Mouse (Mus musculus) effector memory CD4-positive, alpha-beta T cell, adult 5 months (primary cell): Measurements from ENCODE around the gene Eif3c. TPM values are rescaled to one million over a fixed set of nuclear protein-coding genes. Genes with fewer than 3 reads are reported as not detected.

Source experiments
- polyA plus RNA-seq: library from polyadenylated mRNA; unstranded; fragments of 100-300 nt; shearing (Covaris generic); gene quantifications from one replicate; pipeline ENCODE4 v1.2.1, GENCODE M21; 2017

Eif3c gene
- 142 TPM for polyA plus RNA-seq

DNA sequence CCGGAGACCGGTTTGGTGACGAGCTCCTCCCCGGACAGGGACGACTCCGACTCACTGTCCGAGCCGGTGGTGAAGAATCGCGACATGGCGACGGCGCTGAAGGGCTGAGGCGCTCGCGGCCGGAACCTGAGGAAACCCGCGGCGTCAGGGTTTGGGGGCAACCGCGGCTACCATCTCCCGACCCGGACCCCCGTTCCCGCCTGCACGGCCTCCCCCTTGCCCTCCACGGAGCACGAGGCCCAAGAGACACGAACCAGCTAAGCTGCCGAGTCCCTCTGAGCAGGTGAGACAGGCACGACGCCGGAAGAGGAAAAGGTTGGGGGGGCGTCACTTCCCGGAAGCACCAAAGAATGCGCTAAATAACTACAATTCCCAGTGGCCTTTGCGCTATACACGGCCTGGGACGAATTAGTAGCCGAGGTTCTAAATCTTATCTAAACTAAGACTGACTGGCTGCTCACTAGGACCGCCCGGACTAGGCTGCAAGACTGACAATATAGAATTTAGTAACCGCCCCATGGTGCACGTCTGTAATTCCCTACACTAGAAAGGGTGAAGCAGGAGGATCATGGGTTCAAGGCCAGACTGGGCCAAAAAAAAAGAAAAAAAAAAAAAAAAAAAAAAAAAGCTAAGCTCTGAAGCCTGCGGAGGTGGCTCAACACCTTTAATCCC, at the start of gene Eif3c:
Gene Eif3c (minus strand): TSS at position 318 of the 672 bp plus-strand sequence.

DNA sequence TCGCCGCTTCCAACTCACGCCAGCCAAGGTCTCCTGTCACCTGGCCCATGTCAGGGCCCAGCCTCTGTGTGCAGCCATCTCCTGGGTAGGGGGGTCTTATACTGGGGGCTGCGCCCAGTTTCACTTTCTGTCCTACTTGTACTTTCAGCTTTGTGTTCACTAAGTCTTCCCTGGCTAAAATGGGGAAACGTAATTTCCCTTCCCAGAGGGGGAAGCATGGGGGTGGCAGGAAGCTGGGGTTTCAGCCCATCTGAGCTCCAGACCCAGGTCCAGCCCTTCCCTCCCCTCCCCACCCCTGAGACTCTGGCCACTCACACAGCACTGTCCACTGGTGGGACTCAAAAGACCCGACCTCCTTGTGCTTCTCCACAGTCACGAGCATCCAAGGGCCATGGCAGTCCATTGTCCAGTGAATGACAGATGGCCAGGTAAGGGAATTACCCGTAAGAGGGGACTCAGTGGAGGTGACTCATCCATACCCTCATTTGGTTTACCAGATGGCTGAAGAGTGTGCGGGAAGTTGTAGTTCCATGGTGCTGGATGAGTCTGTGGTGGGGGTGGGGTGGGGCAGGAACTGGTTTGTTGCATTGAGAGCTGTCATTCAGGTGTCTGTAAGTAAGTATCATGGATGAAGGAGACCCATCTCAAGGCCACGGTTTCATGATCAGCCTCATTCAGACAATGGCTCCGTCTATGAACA, 28.8 kb upstream of the Eif3c start, which contains the start of gene Il27:
Gene Il27 (minus strand): TSS at position 80 of the 700 bp plus-strand sequence.

DNA sequence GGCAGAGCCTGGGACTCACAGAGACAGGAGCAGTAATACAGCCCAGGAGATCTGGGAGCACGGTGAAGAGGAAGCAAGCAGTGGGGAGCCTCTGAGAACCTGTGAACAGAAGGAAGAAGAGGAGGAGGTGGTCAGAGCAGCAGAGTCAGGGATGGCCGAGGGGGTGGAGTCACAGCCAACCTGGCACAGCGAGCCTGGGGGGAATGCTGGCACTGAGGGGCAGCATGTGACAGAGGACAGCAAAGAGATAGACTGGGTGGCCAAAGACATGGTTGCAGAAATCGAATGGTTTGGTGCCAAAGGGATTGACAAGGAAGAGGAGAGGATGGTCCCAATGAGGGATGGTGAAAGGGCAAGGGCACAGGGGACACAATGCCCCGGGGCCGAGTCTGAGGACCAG, 19.5 kb upstream of the Eif3c start, which contains the start of gene Cln3:
Gene Cln3 (minus strand): TSS at position 101 of the 400 bp plus-strand sequence.

DNA sequence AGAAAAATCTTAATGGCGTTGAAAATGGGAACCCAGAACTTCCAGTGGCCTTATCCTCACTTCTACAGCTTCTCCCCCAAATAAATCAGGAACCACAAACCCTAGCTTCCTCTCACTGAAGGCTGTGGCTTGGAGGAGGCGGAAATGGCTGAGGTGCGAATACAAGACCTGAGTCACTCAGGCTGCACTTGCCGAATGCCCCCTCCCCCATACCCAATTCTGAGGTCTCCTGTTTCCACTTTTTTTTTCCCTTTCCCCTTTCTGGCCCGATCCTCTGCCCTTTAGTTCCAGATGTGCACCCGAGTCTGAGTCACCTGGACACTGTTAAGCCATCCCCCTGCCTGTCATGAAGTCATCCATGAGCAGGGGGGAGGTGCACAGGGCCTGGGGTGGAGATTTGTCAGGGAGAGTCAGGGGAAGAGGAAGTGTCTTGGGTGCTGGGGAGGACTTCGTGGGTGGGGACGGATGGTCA, 18.3 kb upstream of the Eif3c start, which contains the start of gene Apobr:
Gene Apobr (plus strand): TSS at position 437 of the 472 bp plus-strand sequence.

DNA sequence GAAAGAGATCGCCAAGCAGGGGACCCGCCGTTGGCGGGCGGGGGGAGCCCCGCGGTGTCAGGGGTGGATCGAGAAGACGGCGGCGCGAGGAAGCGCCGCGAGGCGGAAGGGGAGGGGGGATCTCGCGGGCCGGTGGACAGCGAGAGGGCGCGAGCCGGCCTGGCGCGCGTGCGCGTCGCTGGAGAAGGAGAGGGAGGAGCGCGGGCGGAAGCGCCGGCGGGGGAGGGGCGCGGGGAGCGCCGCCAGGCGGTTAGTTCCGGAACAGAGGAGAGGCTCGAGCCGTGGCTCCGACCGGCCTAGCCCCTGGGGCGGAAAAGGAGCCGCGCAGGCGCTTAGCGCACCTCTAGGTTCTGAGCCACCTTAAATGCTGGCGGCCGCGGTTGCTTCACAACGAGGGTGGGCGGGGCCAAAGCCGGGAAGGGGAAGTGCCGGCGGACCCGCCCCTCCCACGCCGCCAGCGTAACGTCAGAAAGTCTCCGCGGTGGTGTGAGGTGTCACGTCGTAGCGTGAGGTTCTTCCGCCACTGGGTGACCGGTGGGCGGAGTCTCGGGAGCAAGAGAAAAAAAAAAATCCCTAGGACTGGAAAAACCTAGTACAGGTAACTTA, 62.8 kb downstream of the Eif3c start, which contains the start of gene Atxn2l:
Gene Atxn2l (minus strand): TSS at position 165 of the 606 bp plus-strand sequence.

Other genes with a start within 250 kb of the Eif3c start
- 675 TPM for gene Lat, start 196.8 kb downstream of the Eif3c start, polyA plus RNA-seq
- gene Spns1, start 189.0 kb downstream of the Eif3c start, polyA plus RNA-seq = 33.0 TPM
- gene Nfatc2ip, start 169.7 kb downstream of the Eif3c start, polyA plus RNA-seq = 5.9 TPM
- gene Cd19, start 151.5 kb downstream of the Eif3c start, polyA plus RNA-seq = not detected
- 40.4 TPM for gene Rabep2, start 137.7 kb downstream of the Eif3c start, polyA plus RNA-seq
- gene Atp2a1, start 103.3 kb downstream of the Eif3c start, polyA plus RNA-seq = 0.39 TPM
- 58.6 TPM for gene Sh2b1, start 91.0 kb downstream of the Eif3c start, polyA plus RNA-seq
- gene Tufm, start 79.0 kb downstream of the Eif3c start, polyA plus RNA-seq = 66.5 TPM
- 118 TPM for gene Atxn2l, start 63.0 kb downstream of the Eif3c start, polyA plus RNA-seq
- gene Apobr, start 18.5 kb upstream of the Eif3c start, polyA plus RNA-seq = 3.4 TPM
- 83.6 TPM for gene Cln3, start 19.4 kb upstream of the Eif3c start, polyA plus RNA-seq
- not detected for gene Il27, start 28.5 kb upstream of the Eif3c start, polyA plus RNA-seq
- not detected for gene Nupr1, start 64.5 kb upstream of the Eif3c start, polyA plus RNA-seq
- 62.4 TPM for gene Sgf29, start 82.9 kb upstream of the Eif3c start, polyA plus RNA-seq
- not detected for gene Sult1a1, start 110.0 kb upstream of the Eif3c start, polyA plus RNA-seq
- 70.2 TPM for gene Bola2, start 129.0 kb upstream of the Eif3c start, polyA plus RNA-seq
- gene Slx1b, start 129.4 kb upstream of the Eif3c start, polyA plus RNA-seq = 2.2 TPM
- gene Coro1a, start 141.4 kb upstream of the Eif3c start, polyA plus RNA-seq = 1,641 TPM
- gene Mapk3, start 193.2 kb upstream of the Eif3c start, polyA plus RNA-seq = 20.2 TPM
- gene Gdpd3, start 199.9 kb upstream of the Eif3c start, polyA plus RNA-seq = not detected
- 370 TPM for gene Ypel3, start 210.5 kb upstream of the Eif3c start, polyA plus RNA-seq
- gene Tbx6, start 215.1 kb upstream of the Eif3c start, polyA plus RNA-seq = 2.2 TPM
- gene Ppp4c, start 226.1 kb upstream of the Eif3c start, polyA plus RNA-seq = 384 TPM
- gene Fam57b, start 231.3 kb upstream of the Eif3c start, polyA plus RNA-seq = not detected